9 mouse cellular contexts compared by ENCODE assay signal in genomic region chr3:79237619-79238342, GRCm38 (mm10). TPM values are rescaled to one million over a fixed set of nuclear protein-coding genes. Genes with fewer than 3 reads are reported as not detected.
DNase-seq lines count a peak whose midpoint lies in the region; ATAC-seq and TF ChIP-seq lines count a peak whose summit lies in the region.
"Had no signal": no experiment of that assay in that cellular context is flagged by ENCODE, and none has a peak within 500 bp of the region (broad histone marks: within the 10 kb centered on the region; RNA-seq: fewer than 3 reads in every experiment).

No protein-coding gene starts in this region.

- TF ChIP-seq POLR2A in spleen, adult 2 months (IDR thresholded peaks at IDR 0.05; ENCODE audit: low read depth, low read length), result peak; percentile 4; the same call in 1 of the 2 replicates

- H3K36me3 ChIP-seq in hindbrain, embryonic 15.5 days, result no peaks in the 10 kb centered on the region
- H3K36me3 ChIP-seq in hindbrain, embryonic 10.5 days, result no peaks in the 10 kb centered on the region
- no peaks in the 10 kb centered on the region for H3K36me3 ChIP-seq in liver, embryonic 13.5 days
- no peaks in the 10 kb centered on the region for H3K36me3 ChIP-seq in spleen, adult 2 months (ENCODE audit: control insufficient read depth, insufficient read depth, low read length)

- ATAC-seq in hindbrain, embryonic 15.5 days (ENCODE audit: low FRiP score, low read depth), result peak; percentile 45; the same call in 1 of the 2 replicates
- 0 out of 2 replicates have a peak, but pooled peaks have one; percentile 23 for ATAC-seq in liver, embryonic 13.5 days (ENCODE audit: low read depth)

- WGBS in hindbrain, embryonic 15.5 days, result 86% methylated on average over 9 of the region's 9 CpGs
- WGBS in hindbrain, embryonic 10.5 days, result 92% methylated on average over 9 of the region's 9 CpGs
- 51% methylated on average over 9 of the region's 9 CpGs for WGBS in liver, embryonic 13.5 days (ENCODE audit: insufficient replicate concordance)
- 59% methylated on average over 9 of the region's 9 CpGs for WGBS in spleen, adult 2 months

- H3K27ac ChIP-seq in hindbrain, embryonic 15.5 days (replicated peaks), result no peak overlapping the region
- no peak overlapping the region for H3K27ac ChIP-seq in hindbrain, embryonic 10.5 days
- H3K27ac ChIP-seq in brown adipose tissue, adult 24 weeks (replicated peaks; ENCODE audit: low read depth, low read length), result peak overlapping the region; percentile 92
- no peak overlapping the region for H3K27ac ChIP-seq in liver, embryonic 13.5 days
- H3K27ac ChIP-seq in spleen, adult 2 months (ENCODE audit: insufficient read depth, low read length), result peak overlapping the region; percentile 71

- H3K4me2 ChIP-seq in hindbrain, embryonic 15.5 days, result no peak overlapping the region
- no peak overlapping the region for H3K4me2 ChIP-seq in liver, embryonic 13.5 days
- H3K4me2 ChIP-seq: lung, embryonic 14.5 days had no signal

- H3K9ac ChIP-seq in hindbrain, embryonic 15.5 days, result no peak overlapping the region
- no peak overlapping the region for H3K9ac ChIP-seq in liver, embryonic 13.5 days
- H3K9ac ChIP-seq: lung, embryonic 14.5 days had no signal

- peaks cover 8% of the 10 kb centered on the region; the same call in 1 of the 2 replicates for H3K4me1 ChIP-seq in hindbrain, embryonic 15.5 days (replicated peaks)
- H3K4me1 ChIP-seq in hindbrain, embryonic 10.5 days (replicated peaks), result peaks cover 17% of the 10 kb centered on the region; the same call in 1 of the 2 replicates
- peaks cover 19% of the 10 kb centered on the region for H3K4me1 ChIP-seq in brown adipose tissue, adult 24 weeks (ENCODE audit: control insufficient read depth, insufficient read depth, insufficient read length, low read length)
- peaks cover 24% of the 10 kb centered on the region for H3K4me1 ChIP-seq in liver, embryonic 13.5 days (replicated peaks)
- H3K4me1 ChIP-seq in spleen, adult 2 months (ENCODE audit: control insufficient read depth, insufficient read depth, insufficient read length), result peaks cover 7% of the 10 kb centered on the region; the same call in 1 of the 2 replicates

- no peaks in the 10 kb centered on the region for H3K27me3 ChIP-seq in hindbrain, embryonic 15.5 days
- H3K27me3 ChIP-seq in hindbrain, embryonic 10.5 days (ENCODE audit: insufficient read depth, poor library complexity, severe bottlenecking), result no peaks in the 10 kb centered on the region
- 0 out of 2 replicates have a peak, but pooled peaks cover 9% of the 10 kb centered on the region for H3K27me3 ChIP-seq in liver, embryonic 13.5 days
- no peaks in the 10 kb centered on the region for H3K27me3 ChIP-seq in spleen, adult 2 months (ENCODE audit: control insufficient read depth, insufficient read depth, low read length)

- no peak for TF ChIP-seq CTCF in spleen, adult 2 months (IDR thresholded peaks at IDR 0.05; ENCODE audit: extremely low read depth, insufficient read depth, insufficient read length, insufficient replicate concordance)

- no peak for DNase-seq in hindbrain, embryonic 10.5 days (ENCODE audit: low spot score)
- DNase-seq in liver, embryonic 13.5 days, result no peak
- peak; percentile 50 to 85 for DNase-seq in spleen, adult 2 months (ENCODE audit: low read depth in 1 of 2, low spot score in 2 of 2)
- no peak for DNase-seq in cerebellum, adult 9-11 months
- no peak for DNase-seq in cerebellum, postnatal 25 days
- DNase-seq in adrenal gland, postnatal 25 days, result no peak
- DNase-seq: lung, embryonic 14.5 days had no signal

- H3K9me3 ChIP-seq in hindbrain, embryonic 15.5 days, result no peaks in the 10 kb centered on the region
- H3K9me3 ChIP-seq in hindbrain, embryonic 10.5 days, result no peaks in the 10 kb centered on the region
- H3K9me3 ChIP-seq in liver, embryonic 13.5 days (replicated peaks), result no peaks in the 10 kb centered on the region

- H3K4me3 ChIP-seq in hindbrain, embryonic 15.5 days, result no peak overlapping the region
- no peak overlapping the region for H3K4me3 ChIP-seq in hindbrain, embryonic 10.5 days
- no peak overlapping the region for H3K4me3 ChIP-seq in brown adipose tissue, adult 24 weeks (ENCODE audit: insufficient read depth, low read depth, low read length)
- no peak overlapping the region for H3K4me3 ChIP-seq in liver, embryonic 13.5 days (replicated peaks)
- no peak overlapping the region for H3K4me3 ChIP-seq in spleen, adult 2 months (ENCODE audit: extremely low read depth, insufficient read depth, insufficient read length)

RNA-seq across cellular contexts. Expression of gene Rapgef2, which starts 48.5 kb away (rescaled TPM):
- 13.0 and 13.5 TPM in 2 replicates for polyA plus RNA-seq in hindbrain, embryonic 15.5 days (2015; fragmentation: Nextera tagmentation; extraction: Ambion mirVana)
- polyA plus RNA-seq in hindbrain, embryonic 10.5 days (2016; fragmentation: Nextera tagmentation; extraction: Ambion mirVana), result 4.8 and 5.2 TPM in 2 replicates
- polyA plus RNA-seq in brown adipose tissue, adult 24 weeks (2012; ENCODE audit: insufficient read depth, insufficient read length, missing spikeins), result 6.6 and 8.9 TPM in 2 replicates
- polyA plus RNA-seq in liver, embryonic 13.5 days (2015; fragmentation: Nextera tagmentation; extraction: Ambion mirVana), result 0.90 and 1.1 TPM in 2 replicates
- polyA plus RNA-seq in spleen, adult 2 months (2012; rRNA removed), result 4.9 and 6.3 TPM in 2 replicates
- 25.9 and 27.8 TPM in 2 replicates for total RNA-seq in adrenal gland, postnatal 25 days (2021)

Comparison
In these comparisons a context has a peak if more than half of its experiments do, and no peak if none do; other contexts are left out.
1. H3K27ac ChIP-seq: peak in brown adipose tissue, adult 24 weeks (single experiment) and spleen, adult 2 months (single experiment); none in hindbrain, embryonic 15.5 days (single experiment), hindbrain, embryonic 10.5 days (single experiment) and liver, embryonic 13.5 days (single experiment).
2. DNase-seq: peak in spleen, adult 2 months (2 of 2); none in hindbrain, embryonic 10.5 days (single experiment), liver, embryonic 13.5 days (single experiment), cerebellum, adult 9-11 months (single experiment), cerebellum, postnatal 25 days (0 of 2) and adrenal gland, postnatal 25 days (single experiment).